Mouse (Mus musculus): ENCODE data around the gene Psg22. TPM values are rescaled to one million over a fixed set of nuclear protein-coding genes. Genes with fewer than 3 reads are reported as not detected.
"Not testable (repeated sequence)": the region's sequence is repeated elsewhere in the genome, so short reads cannot be mapped to it uniquely, and the experiment has no call there.

Gene Psg22
- not detected in 2 replicates for polyA plus RNA-seq (2014; fragmentation: Nextera tagmentation; extraction: Ambion mirVana)

GRCm38 (mm10) chr7:18717790-18718189 is at the start of gene Psg22:
TSS of gene Psg22 (plus strand) at chr7:18718090.
- H3K9ac ChIP-seq (replicated peaks; ENCODE audit: low read length), result no peak within 1 kb of the TSS
- no peaks in the 10 kb centered on the region for H3K27me3 ChIP-seq (ENCODE audit: control insufficient read depth, insufficient read depth, low read length)
- no peak within 1 kb of the TSS for H3K4me2 ChIP-seq (ENCODE audit: low read depth, low read length)
- H3K27ac ChIP-seq (replicated peaks; ENCODE audit: low read depth, low read length), result no peak within 1 kb of the TSS
- no peaks in the 10 kb centered on the region for H3K9me3 ChIP-seq (replicated peaks; ENCODE audit: control insufficient read depth, low read length)
- no peaks in the 10 kb centered on the region for H3K4me1 ChIP-seq (ENCODE audit: control insufficient read depth, insufficient read depth, low read length)
- ATAC-seq (replicated peaks; ENCODE audit: insufficient number of reproducible peaks, low FRiP score, low TSS enrichment, low read depth) (no peak), DNase-seq (ENCODE audit: low spot score) (no peak)
- no peaks in the 10 kb centered on the region for H3K36me3 ChIP-seq (replicated peaks; ENCODE audit: control insufficient read depth, insufficient read depth, low read depth, low read length)
- WGBS, result 44% methylated on average over 2 of the region's 2 CpGs
- H3K4me3 ChIP-seq (ENCODE audit: low read depth, low read length), result no peak within 1 kb of the TSS

GRCm38 (mm10) chr7:18679772-18680171 is 38.1 kb upstream of the Psg22 start:
- Histone ChIP-seq H3K36me3 (replicated peaks; ENCODE audit: control insufficient read depth, insufficient read depth, low read depth, low read length) (no peaks in the 10 kb centered on the region), H3K9ac (replicated peaks; ENCODE audit: low read length) (no peak overlapping the region), H3K4me1 (ENCODE audit: control insufficient read depth, insufficient read depth, low read length) (no peaks in the 10 kb centered on the region), H3K4me2 (ENCODE audit: low read depth, low read length) (no peak overlapping the region), H3K9me3 (replicated peaks; ENCODE audit: control insufficient read depth, low read length) (no peaks in the 10 kb centered on the region), H3K27ac (replicated peaks; ENCODE audit: low read depth, low read length) (no peak overlapping the region), H3K4me3 (ENCODE audit: low read depth, low read length) (no peak overlapping the region), H3K27me3 (ENCODE audit: control insufficient read depth, insufficient read depth, low read length) (no peaks in the 10 kb centered on the region)
- ATAC-seq (replicated peaks; ENCODE audit: insufficient number of reproducible peaks, low FRiP score, low TSS enrichment, low read depth) (no peak), DNase-seq (ENCODE audit: low spot score) (peak; percentile 69)
- WGBS, result 34% methylated on average over 2 of the region's 2 CpGs

GRCm38 (mm10) chr7:18685586-18685985 is 32.3 kb upstream of the Psg22 start:
- no peaks in the 10 kb centered on the region for H3K27me3 ChIP-seq (ENCODE audit: control insufficient read depth, insufficient read depth, low read length)
- no peak overlapping the region for H3K27ac ChIP-seq (replicated peaks; ENCODE audit: low read depth, low read length)
- H3K9me3 ChIP-seq (replicated peaks; ENCODE audit: control insufficient read depth, low read length), result no peaks in the 10 kb centered on the region
- no peaks in the 10 kb centered on the region for H3K36me3 ChIP-seq (replicated peaks; ENCODE audit: control insufficient read depth, insufficient read depth, low read depth, low read length)
- no peak overlapping the region for H3K9ac ChIP-seq (replicated peaks; ENCODE audit: low read length)
- H3K4me3 ChIP-seq (ENCODE audit: low read depth, low read length), result no peak overlapping the region
- H3K4me2 ChIP-seq (ENCODE audit: low read depth, low read length), result no peak overlapping the region
- no peak for DNase-seq (ENCODE audit: low spot score)
- H3K4me1 ChIP-seq (ENCODE audit: control insufficient read depth, insufficient read depth, low read length), result no peaks in the 10 kb centered on the region
- no peak for ATAC-seq (replicated peaks; ENCODE audit: insufficient number of reproducible peaks, low FRiP score, low TSS enrichment, low read depth)

GRCm38 (mm10) chr7:18686085-18686484 is 31.8 kb upstream of the Psg22 start, which contains the start of gene Psg20:
TSS of gene Psg20 (minus strand) at chr7:18686185.
- no peak for DNase-seq (ENCODE audit: low spot score)
- WGBS, result 82% methylated on average over 2 of the region's 2 CpGs
- H3K27ac ChIP-seq (replicated peaks; ENCODE audit: low read depth, low read length), result no peak within 1 kb of the TSS
- no peak within 1 kb of the TSS for H3K4me3 ChIP-seq (ENCODE audit: low read depth, low read length)
- no peaks in the 10 kb centered on the region for H3K9me3 ChIP-seq (replicated peaks; ENCODE audit: control insufficient read depth, low read length)
- no peaks in the 10 kb centered on the region for H3K4me1 ChIP-seq (ENCODE audit: control insufficient read depth, insufficient read depth, low read length)
- ATAC-seq (replicated peaks; ENCODE audit: insufficient number of reproducible peaks, low FRiP score, low TSS enrichment, low read depth), result no peak
- H3K27me3 ChIP-seq (ENCODE audit: control insufficient read depth, insufficient read depth, low read length), result no peaks in the 10 kb centered on the region
- H3K36me3 ChIP-seq (replicated peaks; ENCODE audit: control insufficient read depth, insufficient read depth, low read depth, low read length), result no peaks in the 10 kb centered on the region
- no peak within 1 kb of the TSS for H3K9ac ChIP-seq (replicated peaks; ENCODE audit: low read length)
- H3K4me2 ChIP-seq (ENCODE audit: low read depth, low read length), result no peak within 1 kb of the TSS

- H3K36me3 ChIP-seq (replicated peaks; ENCODE audit: control insufficient read depth, insufficient read depth, low read depth, low read length); H3K9me3 ChIP-seq (replicated peaks; ENCODE audit: control insufficient read depth, low read length); H3K4me1 ChIP-seq (ENCODE audit: control insufficient read depth, insufficient read depth, low read length); H3K27ac ChIP-seq (replicated peaks; ENCODE audit: low read depth, low read length); ATAC-seq (replicated peaks; ENCODE audit: insufficient number of reproducible peaks, low FRiP score, low TSS enrichment, low read depth); H3K27me3 ChIP-seq (ENCODE audit: control insufficient read depth, insufficient read depth, low read length); H3K4me3 ChIP-seq (ENCODE audit: low read depth, low read length); H3K9ac ChIP-seq (replicated peaks; ENCODE audit: low read length); H3K4me2 ChIP-seq (ENCODE audit: low read depth, low read length): not testable (repeated sequence)
- peak; percentile 18 for DNase-seq (ENCODE audit: low spot score)
- WGBS, result 86% methylated on average over 4 of the region's 4 CpGs
Observed at GRCm38 (mm10) chr7:18710331-18710730, 7.6 kb upstream of the Psg22 start.

GRCm38 (mm10) chr7:18710846-18711245 is 7.0 kb upstream of the Psg22 start:
- Histone ChIP-seq H3K4me1 (ENCODE audit: control insufficient read depth, insufficient read depth, low read length) (no peaks in the 10 kb centered on the region), H3K9me3 (replicated peaks; ENCODE audit: control insufficient read depth, low read length) (no peaks in the 10 kb centered on the region), H3K27ac (replicated peaks; ENCODE audit: low read depth, low read length) (no peak overlapping the region), H3K36me3 (replicated peaks; ENCODE audit: control insufficient read depth, insufficient read depth, low read depth, low read length) (no peaks in the 10 kb centered on the region), H3K27me3 (ENCODE audit: control insufficient read depth, insufficient read depth, low read length) (no peaks in the 10 kb centered on the region), H3K9ac (replicated peaks; ENCODE audit: low read length) (no peak overlapping the region), H3K4me3 (ENCODE audit: low read depth, low read length) (no peak overlapping the region), H3K4me2 (ENCODE audit: low read depth, low read length) (no peak overlapping the region)
- WGBS, result 76% methylated on average over 1 of the region's 1 CpGs
- ATAC-seq (replicated peaks; ENCODE audit: insufficient number of reproducible peaks, low FRiP score, low TSS enrichment, low read depth), result no peak
- DNase-seq (ENCODE audit: low spot score), result no peak

GRCm38 (mm10) chr7:18715546-18715945 is 2.3 kb upstream of the Psg22 start:
- Histone ChIP-seq H3K4me3 (ENCODE audit: low read depth, low read length) (no peak overlapping the region), H3K36me3 (replicated peaks; ENCODE audit: control insufficient read depth, insufficient read depth, low read depth, low read length) (no peaks in the 10 kb centered on the region), H3K9ac (replicated peaks; ENCODE audit: low read length) (no peak overlapping the region), H3K4me1 (ENCODE audit: control insufficient read depth, insufficient read depth, low read length) (no peaks in the 10 kb centered on the region), H3K9me3 (replicated peaks; ENCODE audit: control insufficient read depth, low read length) (no peaks in the 10 kb centered on the region), H3K27me3 (ENCODE audit: control insufficient read depth, insufficient read depth, low read length) (no peaks in the 10 kb centered on the region), H3K27ac (replicated peaks; ENCODE audit: low read depth, low read length) (no peak overlapping the region), H3K4me2 (ENCODE audit: low read depth, low read length) (no peak overlapping the region)
- no peak for DNase-seq (ENCODE audit: low spot score)
- 69% methylated on average over 4 of the region's 4 CpGs for WGBS
- no peak for ATAC-seq (replicated peaks; ENCODE audit: insufficient number of reproducible peaks, low FRiP score, low TSS enrichment, low read depth)

GRCm38 (mm10) chr7:18724001-18724400 is 6.1 kb downstream of the Psg22 start:
- no peaks in the 10 kb centered on the region for H3K4me1 ChIP-seq (ENCODE audit: control insufficient read depth, insufficient read depth, low read length)
- H3K9ac ChIP-seq (replicated peaks; ENCODE audit: low read length), result no peak overlapping the region
- no peak overlapping the region for H3K4me3 ChIP-seq (ENCODE audit: low read depth, low read length)
- no peak overlapping the region for H3K27ac ChIP-seq (replicated peaks; ENCODE audit: low read depth, low read length)
- no peaks in the 10 kb centered on the region for H3K27me3 ChIP-seq (ENCODE audit: control insufficient read depth, insufficient read depth, low read length)
- ATAC-seq (replicated peaks; ENCODE audit: insufficient number of reproducible peaks, low FRiP score, low TSS enrichment, low read depth) (no peak), DNase-seq (ENCODE audit: low spot score) (no peak)
- H3K36me3 ChIP-seq (replicated peaks; ENCODE audit: control insufficient read depth, insufficient read depth, low read depth, low read length), result no peaks in the 10 kb centered on the region
- H3K9me3 ChIP-seq (replicated peaks; ENCODE audit: control insufficient read depth, low read length), result no peaks in the 10 kb centered on the region
- WGBS, result 86% methylated on average over 6 of the region's 6 CpGs
- no peak overlapping the region for H3K4me2 ChIP-seq (ENCODE audit: low read depth, low read length)
